Mouse (Mus musculus): Measurements from ENCODE around the gene Retreg3.

The Retreg3 gene

DNA sequence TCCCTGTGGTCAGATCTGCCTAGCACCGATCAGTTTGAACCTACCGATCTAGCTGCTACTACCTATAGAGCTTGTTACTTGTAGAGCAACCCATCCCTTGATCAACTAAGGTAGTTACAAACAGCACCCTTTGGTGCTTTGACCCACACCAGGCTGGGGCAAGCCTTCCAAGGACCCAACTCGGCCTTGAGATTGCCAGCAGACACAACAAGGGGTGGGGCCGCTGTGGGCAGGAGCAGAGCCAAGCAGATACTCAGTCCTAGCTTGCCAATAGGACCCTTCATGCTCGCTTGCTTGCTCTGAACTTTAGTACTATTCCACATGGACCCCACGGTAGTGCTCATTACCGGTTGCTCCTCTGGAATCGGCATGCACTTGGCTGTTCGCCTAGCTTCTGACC, 41.6 kb downstream of the Retreg3 start, which contains the start of gene Hsd17b1:
Hsd17b1 (plus strand) TSS at position 291 of the 400 bp plus-strand sequence.
- DNase-seq (ENCODE audit: low spot score), result no peak

DNA sequence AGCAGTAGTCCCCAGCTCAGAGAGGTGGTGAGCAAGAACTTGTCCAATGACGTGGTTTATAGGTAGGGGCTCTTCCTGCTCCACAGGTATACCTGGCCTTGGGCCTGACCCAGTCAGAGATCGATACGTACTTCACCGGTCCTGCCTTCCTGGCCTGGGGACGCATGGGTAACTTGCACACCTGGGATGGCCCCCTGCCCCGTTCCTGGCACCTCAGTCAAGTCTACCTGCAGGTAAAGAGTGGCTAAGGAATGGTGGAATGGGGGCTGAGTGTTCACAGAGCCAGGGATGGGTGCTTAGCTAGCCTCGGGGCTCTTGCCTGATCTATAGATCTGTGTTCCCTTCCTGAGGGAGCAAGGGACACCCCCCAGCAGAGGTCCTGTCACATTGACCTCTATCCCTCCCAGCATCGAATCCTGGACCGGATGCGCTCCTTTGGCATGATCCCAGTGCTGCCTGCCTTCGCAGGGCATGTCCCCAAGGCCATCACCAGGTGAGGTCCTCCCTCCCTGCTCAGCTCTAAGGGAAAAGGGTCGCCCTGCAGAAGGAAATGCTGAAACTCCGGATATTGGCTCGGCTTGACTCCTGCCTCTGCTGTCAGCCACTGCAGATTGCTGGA, 47.8 kb downstream of the Retreg3 start:
- no peak for DNase-seq (ENCODE audit: low spot score)

DNA sequence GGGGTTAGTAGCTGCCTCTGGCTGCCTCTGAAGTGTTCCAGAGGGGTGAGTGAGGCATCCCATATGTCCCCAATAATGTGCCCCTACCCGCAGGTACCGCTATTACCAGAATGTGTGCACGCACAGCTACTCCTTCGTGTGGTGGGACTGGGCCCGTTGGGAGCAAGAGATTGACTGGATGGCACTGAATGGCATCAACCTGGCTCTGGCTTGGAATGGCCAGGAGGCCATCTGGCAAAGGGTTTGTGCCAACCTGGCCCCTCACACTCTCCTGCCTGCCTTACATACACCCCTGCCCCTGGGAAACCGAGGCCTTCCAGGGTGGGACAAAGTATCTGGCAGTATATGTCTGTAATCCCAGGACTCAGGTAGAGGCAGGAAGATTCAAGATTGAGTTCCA, 48.7 kb downstream of the Retreg3 start:
- DNase-seq (ENCODE audit: low spot score), result no peak

DNA sequence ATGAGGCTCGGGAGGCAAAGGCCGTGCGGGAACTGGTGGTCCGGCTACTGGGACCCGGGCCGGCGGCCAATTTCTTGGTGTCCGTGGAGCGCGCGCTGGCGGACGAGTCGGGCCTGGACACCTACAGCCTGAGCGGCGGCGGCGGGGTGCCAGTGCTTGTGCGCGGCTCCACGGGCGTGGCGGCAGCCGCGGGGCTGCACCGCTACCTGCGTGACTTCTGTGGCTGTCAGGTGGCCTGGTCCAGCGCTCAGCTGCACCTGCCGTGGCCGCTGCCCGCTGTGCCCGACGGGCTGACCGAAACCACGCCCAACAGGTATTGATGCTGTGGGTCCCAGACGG, 49.5 kb downstream of the Retreg3 start:
- no peak for DNase-seq (ENCODE audit: low spot score)

DNA sequence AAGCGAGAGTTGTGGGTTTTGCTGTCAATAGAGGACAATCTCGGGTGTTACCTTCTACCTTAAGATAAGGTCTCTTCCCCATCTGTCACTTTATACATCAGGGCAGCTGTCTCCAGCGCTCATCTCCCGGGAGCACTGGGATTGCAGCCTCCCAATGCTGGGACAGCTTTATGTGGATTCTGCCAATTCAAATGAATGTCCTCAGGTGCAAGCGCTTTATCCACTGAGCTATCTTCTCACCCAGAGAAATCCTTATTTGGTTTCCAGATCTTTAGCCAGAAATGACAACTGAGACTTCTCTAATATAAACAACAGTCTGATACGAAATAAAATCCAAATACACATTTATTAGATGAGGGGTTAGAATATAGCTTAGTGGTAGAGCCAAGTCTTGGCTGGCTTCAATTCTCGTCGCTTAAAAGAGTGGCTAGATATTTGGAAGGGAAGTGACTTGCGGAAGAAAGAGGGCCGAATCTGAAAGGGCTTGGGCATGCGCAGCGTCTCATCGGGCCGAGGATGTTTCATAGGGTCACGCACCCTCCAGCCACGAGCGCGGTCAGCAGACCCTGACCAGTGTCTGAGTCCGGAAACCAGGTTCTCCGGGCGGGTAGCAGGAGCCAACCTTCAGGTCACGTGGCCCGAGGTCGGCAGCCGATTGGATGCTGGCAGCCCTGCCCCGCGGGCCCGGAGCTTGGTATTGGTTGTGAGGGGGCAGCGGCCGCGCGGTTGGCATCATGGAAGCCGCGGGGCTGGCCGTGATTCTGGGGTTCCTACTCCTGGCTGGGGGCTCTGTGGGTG, 50.1 kb downstream of the Retreg3 start, which contains the start of gene Naglu:
Naglu (plus strand) TSS at position 622 of the 798 bp plus-strand sequence.
- DNase-seq (ENCODE audit: low spot score), result peak; percentile 96

DNA sequence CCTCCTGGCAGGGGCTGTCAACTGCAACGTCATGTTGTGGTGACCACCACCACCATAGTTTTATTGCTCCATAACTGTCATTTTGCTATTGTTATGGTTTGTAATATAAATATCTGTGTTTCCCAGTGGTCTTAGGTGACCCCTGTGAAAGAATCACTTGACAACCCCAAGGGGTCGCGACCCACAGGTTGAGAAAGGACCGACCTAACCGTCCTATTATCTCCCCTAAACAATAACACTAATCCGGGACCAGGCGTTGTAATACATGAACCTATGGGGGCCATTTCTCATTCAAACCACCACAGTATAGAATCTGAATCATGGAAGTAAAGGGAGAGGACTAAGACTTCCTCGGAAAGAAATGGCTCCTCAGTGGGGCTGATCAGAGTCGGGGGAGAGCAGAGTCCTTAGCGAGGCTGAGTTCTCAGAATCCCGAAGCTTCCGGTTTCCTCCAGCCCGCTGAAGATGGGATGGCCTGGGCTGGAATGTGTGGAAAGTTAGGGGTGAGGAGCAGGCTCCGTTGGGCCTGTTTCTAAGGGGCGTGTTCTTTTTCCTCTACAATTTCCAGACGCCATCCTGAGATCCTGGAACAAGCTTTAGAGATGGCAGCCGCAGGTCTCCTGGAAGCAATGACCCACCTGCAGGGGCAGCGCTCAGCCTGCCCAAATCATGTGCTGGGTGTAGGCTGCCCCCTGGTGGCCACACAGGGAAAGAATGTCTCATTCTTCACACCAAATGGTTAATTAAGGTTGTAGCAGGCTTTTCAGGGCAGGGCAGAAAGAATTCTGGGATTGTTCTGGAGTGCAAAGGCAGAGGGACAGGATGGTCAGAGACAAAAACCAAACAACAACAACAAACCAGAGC, 52.9 kb downstream of the Retreg3 start:
- peak; percentile 91 for DNase-seq (ENCODE audit: low spot score)

DNA sequence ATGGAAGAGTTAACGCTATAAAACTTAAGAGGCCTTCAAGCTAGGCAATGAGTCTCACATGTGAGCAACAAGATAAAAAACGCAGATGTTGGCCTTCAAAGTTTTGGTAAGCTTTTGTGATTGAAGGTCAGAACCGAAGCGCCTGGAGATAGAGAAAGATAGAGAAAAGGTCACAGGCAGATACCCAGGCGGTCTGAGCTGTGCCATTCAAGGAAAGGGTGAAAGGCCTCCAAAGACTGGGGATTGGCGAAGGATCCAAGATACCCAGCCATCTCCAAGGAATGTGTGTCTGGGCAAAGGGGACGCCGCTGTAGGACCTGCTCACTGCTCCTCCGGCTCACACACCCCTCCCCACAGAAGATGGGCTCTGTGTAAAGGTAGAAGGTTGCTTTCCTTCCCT, 54.7 kb downstream of the Retreg3 start:
- no peak for DNase-seq (ENCODE audit: low spot score)

DNA sequence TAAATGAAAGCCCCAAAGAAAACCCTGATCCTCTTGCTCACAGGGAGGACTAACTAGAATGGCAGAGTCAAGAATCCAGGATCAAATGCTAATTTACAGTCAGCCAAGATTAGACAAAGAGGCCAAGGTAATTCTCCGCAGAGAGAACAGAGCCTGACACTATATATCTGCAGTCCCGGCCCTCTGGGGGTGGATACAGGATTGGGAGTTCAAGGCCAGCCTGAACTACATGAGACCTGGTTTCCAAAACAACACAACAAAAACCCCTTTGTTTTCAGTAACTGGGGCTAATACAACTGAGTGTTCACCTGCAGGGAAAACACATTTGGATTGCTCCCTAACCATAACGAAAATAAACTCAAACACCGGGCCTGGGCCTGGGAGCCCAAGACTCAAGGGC, 55.2 kb downstream of the Retreg3 start:
- DNase-seq (ENCODE audit: low spot score), result no peak

DNA sequence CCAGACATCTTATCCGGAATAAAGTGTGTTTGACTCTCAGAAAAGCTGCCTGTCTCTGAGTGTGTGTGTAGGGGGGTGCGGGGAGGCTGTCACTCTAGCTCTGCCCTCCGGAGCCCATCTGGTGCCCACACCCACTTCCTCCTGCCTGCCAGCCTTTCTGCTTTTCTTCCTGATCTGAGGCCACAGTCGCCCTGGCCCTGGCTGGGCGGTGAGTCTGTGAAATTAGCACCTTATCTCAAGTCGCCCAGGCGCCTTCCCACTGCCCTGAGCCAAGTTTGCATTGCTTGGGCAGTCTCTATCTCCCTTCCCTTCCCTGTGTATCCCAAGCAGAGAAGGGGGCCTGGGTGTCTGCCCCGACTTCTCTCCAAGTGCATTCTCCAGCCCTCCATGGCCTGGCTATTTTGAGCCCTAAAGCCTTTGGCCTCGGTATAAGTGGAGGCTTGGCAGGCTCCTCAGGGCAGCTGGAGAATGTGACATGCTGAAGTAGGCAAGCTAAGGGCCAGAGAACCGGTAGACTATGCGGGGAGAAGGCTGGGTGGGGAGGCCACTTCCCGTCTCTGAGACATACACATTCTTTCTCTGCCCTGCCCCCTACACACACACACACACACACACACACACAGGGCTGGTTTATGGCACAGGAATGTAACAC, 55.9 kb downstream of the Retreg3 start:
- DNase-seq (ENCODE audit: low spot score), result peak; percentile 68

DNA sequence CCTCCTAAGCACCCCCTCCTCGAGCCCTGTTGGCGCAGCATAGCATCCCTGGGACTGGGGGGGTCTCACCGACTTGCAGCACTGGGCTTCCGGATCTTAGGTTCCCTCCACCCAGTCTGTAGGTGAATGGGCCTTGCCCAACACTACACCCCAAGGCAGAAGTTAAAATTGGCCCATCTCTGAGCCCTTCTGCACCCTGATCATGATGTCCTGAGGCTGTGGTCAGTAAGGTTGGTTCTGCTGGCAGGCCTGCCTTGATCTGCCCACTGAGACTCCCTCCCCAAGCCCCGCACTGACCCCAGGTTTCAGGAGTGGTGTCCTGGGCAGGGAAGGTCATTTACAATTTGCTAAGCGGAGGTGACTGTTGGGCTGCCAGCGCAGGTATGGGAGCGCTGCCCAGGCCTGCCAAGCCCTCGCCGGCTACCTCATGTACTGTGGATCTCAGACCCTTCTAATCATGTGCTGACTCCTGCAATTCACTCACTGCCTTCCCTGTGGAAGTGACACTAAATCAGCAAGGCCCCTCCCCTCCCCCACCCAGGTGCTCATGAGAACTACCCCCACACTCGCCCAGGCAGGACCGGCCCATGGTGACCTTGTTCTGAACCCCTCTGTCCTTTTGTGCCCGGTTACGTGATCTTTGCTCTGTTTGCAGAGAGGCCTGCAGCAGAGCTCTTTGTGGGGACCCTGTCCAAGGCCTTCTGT, 56.6 kb downstream of the Retreg3 start:
- DNase-seq (ENCODE audit: low spot score), result no peak

DNA sequence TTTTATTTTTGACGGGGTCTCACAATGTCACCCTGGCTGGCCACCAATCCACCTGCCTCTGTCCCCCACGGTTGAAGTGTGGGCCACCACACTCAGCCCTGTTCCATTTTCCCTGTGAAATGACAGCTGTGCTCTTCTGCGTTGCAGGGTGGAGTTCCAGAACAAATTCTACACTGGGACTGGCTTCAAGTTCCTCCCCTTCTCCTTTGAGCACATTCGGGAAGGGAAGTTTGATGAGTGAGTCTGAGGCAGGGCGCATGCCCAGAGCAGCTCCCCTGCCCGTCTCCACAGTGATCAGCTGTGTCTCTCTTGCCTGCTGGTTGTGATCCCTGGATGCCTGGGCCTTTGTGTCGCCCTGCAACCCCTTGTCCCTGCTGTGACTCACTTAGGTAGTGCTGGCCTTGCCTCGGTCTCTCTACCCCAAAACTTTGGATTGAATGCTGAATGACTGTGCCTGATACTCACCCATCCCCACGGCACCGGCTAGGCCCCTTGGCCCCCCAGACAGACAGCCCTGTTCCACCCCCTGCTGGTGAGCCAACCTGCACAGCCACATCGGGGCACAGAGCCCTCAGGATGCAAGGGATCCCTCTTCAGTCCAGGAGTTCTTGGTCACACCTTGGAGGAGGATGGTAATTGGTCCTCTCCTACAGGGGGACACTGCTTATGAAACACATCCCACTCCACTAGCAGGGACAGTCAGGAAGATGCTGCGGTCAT, 57.4 kb downstream of the Retreg3 start:
- DNase-seq (ENCODE audit: low spot score), result no peak

DNA sequence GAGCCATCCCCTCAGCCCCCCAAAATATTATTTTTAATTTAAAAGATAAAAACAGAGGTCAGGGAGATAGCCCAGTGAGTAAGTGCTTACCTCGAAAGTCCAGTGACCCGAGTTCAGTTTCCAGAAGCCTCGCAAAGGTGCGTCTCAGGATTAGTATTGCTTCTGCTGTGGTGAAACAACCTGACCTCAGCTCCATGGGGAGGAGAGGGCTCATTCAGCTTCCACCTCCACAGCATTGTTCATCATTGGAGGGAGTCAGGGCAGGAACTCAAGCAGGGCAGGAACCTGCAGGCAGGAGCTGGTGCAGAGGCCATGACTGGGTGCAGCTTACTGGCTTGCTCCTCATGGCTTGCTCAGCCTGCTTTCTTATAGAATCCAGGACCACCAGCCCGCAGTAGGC, 58.6 kb downstream of the Retreg3 start:
- DNase-seq (ENCODE audit: low spot score), result no peak

DNA sequence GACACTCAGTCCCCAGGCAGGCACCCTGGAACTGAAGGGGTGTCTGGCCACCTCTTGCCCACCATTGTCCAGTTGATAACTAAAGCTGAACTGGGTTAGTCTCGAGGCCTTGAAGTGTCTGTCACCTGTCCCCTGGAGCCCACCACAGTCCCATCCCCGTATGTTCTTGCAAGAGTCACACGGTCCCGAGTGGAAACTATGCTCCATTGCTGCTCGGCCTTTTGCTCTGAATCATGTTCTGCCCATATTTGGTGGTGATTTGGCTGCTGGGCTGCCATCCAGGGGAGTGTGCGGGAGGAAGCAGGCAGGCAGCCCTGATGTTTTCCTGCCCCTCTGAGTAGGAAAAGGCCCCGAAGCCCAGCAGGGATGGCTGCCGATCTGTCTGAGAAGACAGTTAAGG, 59.6 kb downstream of the Retreg3 start:
- DNase-seq (ENCODE audit: low spot score), result peak; percentile 80

DNA sequence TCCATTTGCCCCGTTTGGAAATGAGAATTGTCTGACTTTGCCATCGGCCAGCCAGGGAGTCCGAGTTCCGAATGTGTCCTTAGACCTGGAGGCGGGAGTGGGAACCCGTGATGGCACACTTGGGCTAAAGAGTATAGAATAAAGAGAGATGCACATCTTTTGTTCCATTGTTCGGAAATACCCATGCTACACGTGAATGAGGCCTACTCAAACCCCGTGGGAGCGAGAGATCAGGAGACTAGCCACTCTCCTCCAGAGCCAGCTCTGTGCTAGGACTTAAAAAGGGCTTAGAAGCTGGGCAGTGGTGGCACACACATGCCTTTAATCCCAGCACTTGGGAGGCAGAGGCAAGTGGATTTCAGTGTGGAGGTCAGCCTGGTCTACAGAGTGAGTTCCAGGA, 60.2 kb downstream of the Retreg3 start:
- DNase-seq (ENCODE audit: low spot score), result no peak

DNA sequence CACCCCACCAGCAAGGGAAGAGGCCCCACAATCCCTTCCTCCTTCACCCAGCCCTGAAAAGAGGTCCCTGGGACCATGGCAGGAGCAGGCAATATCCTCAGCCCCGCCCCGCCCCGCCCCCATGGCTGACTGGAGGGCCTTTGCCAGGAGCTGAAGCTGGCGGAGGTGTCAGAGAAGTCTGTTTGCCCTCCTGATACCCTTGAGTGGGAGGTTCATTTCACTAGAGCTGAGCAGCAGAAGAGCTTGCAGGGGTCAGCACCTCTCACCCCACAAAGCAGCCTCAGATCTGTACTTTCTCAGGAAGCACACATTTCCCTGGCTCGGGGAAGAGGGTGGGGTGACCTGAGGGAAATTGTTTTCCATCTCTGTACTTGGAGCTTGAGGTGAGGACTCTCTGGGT, 61.0 kb downstream of the Retreg3 start:
- no peak for DNase-seq (ENCODE audit: low spot score)

DNA sequence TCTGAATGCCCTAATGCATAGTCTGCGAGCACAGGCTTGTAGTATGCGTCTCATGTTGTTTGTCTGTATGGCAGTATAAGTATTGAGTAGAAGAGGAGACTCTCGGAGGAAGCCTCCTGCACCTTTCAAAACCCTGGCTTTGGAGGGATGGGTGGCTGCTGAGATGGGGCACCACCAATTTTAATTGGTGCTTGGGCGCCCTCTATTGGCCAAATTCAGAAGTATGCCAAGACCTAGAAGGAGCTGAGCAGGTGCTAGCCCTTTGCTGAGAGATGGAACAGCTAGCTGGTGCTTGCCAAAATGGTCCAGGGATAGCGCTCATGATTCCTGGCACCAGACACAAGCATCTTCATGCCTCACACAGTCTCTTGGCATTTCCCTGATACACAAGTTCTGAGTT, 61.8 kb downstream of the Retreg3 start:
- DNase-seq (ENCODE audit: low spot score), result peak; percentile 92

DNA sequence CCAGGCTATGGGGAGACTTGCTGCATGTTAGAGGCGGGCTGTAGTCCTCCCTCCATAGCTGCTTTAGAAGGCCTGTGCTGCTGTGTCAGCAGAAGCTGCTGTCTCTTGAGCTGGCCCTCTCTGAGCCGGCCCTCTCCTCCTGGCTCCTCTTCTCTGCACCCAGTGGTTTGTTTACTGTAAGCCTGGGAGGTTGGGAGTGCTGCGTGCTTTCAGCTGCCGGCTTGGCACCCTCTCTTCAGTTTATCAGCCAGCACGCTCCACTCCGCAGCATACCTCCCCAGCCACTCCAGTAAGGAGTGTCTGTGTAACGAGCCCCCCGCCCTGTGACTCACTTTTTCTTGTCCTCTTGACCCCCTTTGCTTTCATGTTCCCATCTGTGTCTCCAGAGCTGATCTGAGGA, 62.8 kb downstream of the Retreg3 start:
- DNase-seq (ENCODE audit: low spot score), result no peak

DNA sequence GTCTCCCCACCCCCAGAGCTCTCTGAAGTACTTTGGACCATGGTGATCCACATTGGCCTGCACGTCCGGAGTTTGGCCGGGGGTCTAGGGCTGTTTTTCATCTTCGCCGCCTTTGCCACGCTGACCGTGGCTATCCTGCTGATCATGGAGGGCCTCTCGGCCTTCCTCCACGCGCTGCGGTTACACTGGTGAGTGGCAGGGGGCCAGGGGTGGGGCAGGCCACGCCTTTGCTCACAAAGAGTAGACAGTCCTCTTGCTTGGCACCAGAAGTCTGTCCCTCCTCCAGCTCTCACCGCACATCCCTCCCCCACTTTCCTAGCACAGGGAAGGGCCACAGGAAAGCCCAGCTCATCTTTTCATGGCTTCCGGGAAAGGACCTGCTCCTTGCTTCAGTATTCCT, 64.3 kb downstream of the Retreg3 start:
- DNase-seq (ENCODE audit: low spot score), result no peak

DNA sequence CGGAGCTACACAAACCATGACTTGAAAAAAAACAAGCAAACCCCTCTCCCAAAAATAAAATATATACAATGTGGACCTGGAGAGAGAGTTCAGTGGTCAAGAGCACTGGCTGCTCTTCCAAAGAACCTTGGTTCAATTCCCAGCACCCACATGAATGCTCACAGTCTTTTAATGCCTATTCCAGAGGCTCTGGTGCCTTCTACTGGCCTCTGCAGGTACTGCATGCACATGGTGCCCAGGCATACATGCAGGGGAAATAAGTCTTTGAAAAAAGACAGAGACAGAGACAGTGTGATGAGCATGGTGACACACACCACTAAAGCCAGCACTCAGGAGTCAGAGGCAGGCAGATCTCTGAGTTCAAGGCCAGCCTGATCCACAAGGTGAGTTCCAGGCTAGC, 65.7 kb downstream of the Retreg3 start:
- no peak for DNase-seq (ENCODE audit: low spot score)

DNA sequence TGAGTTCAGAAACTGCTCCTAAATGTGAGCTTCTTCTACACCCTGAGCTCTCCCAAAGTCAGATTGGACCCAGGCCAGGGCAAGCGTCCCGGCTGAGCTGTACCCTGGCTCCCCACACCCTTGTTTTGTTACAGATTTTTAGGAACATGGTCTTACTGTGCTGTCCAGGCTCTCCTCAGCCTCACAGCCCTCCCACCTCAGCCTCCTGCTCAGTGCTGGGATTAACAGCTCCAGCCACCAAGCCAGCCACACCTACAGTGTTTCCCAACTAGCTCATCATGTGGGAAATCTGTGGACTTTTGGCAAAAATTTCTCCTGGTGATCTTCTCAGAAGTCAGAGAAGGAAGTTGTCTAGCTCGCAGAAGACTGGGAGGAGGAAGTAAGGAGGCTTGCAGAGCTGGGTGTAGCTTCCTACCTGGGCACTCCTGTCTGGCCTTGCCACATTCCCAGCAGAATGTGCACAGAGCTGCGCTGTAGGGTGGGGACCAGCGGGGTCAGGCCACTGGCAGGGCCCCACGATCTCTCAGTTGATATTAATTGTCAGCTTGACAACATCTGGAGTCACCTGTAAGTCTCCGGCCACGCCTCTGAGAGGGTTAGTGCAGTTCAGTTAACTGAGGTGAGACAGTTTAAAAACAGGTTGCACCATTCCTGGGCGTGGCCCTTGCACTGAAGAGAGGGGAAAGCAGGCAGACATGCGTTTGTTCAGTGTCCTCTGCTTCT, 66.8 kb downstream of the Retreg3 start:
- peak; percentile 82 for DNase-seq (ENCODE audit: low spot score)

All from testis, postnatal 10 days (tissue).